22 mouse cellular contexts compared by ENCODE assay signal in genomic region chr12:37883781-37884180, GRCm38 (mm10).
DNase-seq lines count a peak whose midpoint lies in the region; ATAC-seq and TF ChIP-seq lines count a peak whose summit lies in the region.
"Had no signal": no experiment of that assay in that cellular context is flagged by ENCODE, and none has a peak within 500 bp of the region (broad histone marks: within the 10 kb centered on the region; RNA-seq: fewer than 3 reads in every experiment).

No protein-coding gene starts in this region.

- no peaks in the 10 kb centered on the region for H3K27me3 ChIP-seq in forebrain, embryonic 14.5 days (replicated peaks; ENCODE audit: control insufficient read depth, insufficient read depth, low read length)
- H3K27me3 ChIP-seq in forebrain, embryonic 10.5 days (ENCODE audit: poor library complexity, severe bottlenecking), result peaks cover 20% of the 10 kb centered on the region
- no peaks in the 10 kb centered on the region for H3K27me3 ChIP-seq in lung, embryonic 14.5 days (ENCODE audit: insufficient read depth, low read length)
- no peaks in the 10 kb centered on the region for H3K27me3 ChIP-seq in hindbrain, embryonic 16.5 days (replicated peaks; ENCODE audit: control insufficient read depth, insufficient read depth, low read length)
- H3K27me3 ChIP-seq: forebrain, embryonic 15.5 days; limb, embryonic 15.5 days; midbrain, embryonic 12.5 days had no signal

- intact Hi-C loops in gastrocnemius, postnatal 36 days (cut with DNase I), result no loop called here

- no peak overlapping the region for H3K4me3 ChIP-seq in forebrain, embryonic 14.5 days (ENCODE audit: low read depth, low read length)
- no peak overlapping the region for H3K4me3 ChIP-seq in forebrain, embryonic 10.5 days
- H3K4me3 ChIP-seq in lung, embryonic 14.5 days (ENCODE audit: low read depth, low read length), result no peak overlapping the region
- no peak overlapping the region for H3K4me3 ChIP-seq in hindbrain, embryonic 16.5 days (ENCODE audit: low read length)
- H3K4me3 ChIP-seq: embryonic facial prominence, embryonic 13.5 days; forebrain, embryonic 15.5 days; heart, embryonic 10.5 days; hindbrain, embryonic 10.5 days; left cerebral cortex, adult 2 months; limb, embryonic 15.5 days; midbrain, embryonic 12.5 days had no signal

- WGBS in forebrain, embryonic 14.5 days, result 50% methylated on average over 4 of the region's 4 CpGs
- WGBS in forebrain, embryonic 10.5 days, result 86% methylated on average over 4 of the region's 4 CpGs
- WGBS in lung, embryonic 14.5 days, result 30% methylated on average over 4 of the region's 4 CpGs
- 74% methylated on average over 4 of the region's 4 CpGs for WGBS in hindbrain, embryonic 16.5 days

- no peak overlapping the region for H3K9ac ChIP-seq in forebrain, embryonic 14.5 days (ENCODE audit: low read length)
- H3K9ac ChIP-seq in lung, embryonic 14.5 days, result no peak overlapping the region
- H3K9ac ChIP-seq in hindbrain, embryonic 16.5 days (ENCODE audit: low read depth, low read length), result no peak overlapping the region
- H3K9ac ChIP-seq: embryonic facial prominence, embryonic 13.5 days; forebrain, embryonic 15.5 days; limb, embryonic 15.5 days; midbrain, embryonic 12.5 days had no signal

- no peak overlapping the region for H3K4me2 ChIP-seq in forebrain, embryonic 14.5 days (ENCODE audit: low read length)
- H3K4me2 ChIP-seq in lung, embryonic 14.5 days, result no peak overlapping the region
- no peak overlapping the region for H3K4me2 ChIP-seq in hindbrain, embryonic 16.5 days (ENCODE audit: low read length)
- H3K4me2 ChIP-seq: embryonic facial prominence, embryonic 13.5 days; forebrain, embryonic 15.5 days; limb, embryonic 15.5 days; midbrain, embryonic 12.5 days had no signal

- ATAC-seq in forebrain, embryonic 14.5 days, result no peak
- peak; percentile 29; the same call in 1 of the 2 replicates for ATAC-seq in lung, embryonic 14.5 days (ENCODE audit: insufficient read depth)
- ATAC-seq in hindbrain, embryonic 16.5 days, result no peak
- ATAC-seq: activated CD4-positive, CD25-positive, alpha-beta regulatory T cell, adult 4 months; forebrain, embryonic 15.5 days; hindbrain, postnatal 0 days; intestine, embryonic 16.5 days had no signal

- TF ChIP-seq CTCF in lung, embryonic 14.5 days (IDR thresholded peaks at IDR 0.05; ENCODE audit: low read depth), result no peak

- peak; percentile 19 for DNase-seq in forebrain, embryonic 14.5 days (ENCODE audit: low spot score)
- DNase-seq in forebrain, embryonic 10.5 days (ENCODE audit: extremely low spot score, low spot score), result no peak
- peak; percentile 84 for DNase-seq in lung, embryonic 14.5 days
- DNase-seq in lung, postnatal 25 days (ENCODE audit: low spot score), result no peak
- DNase-seq in NIH3T3 (ENCODE audit: low read depth), result peak; percentile 6
- peak; percentile 24 for DNase-seq in lung, postnatal 10 days
- DNase-seq in gastrocnemius, postnatal 36 days, result no peak
- DNase-seq: adrenal gland, postnatal 14 days; kidney, postnatal 36 days; layer of hippocampus, adult 9-11 months; thymus, postnatal 4 days had no signal

- H3K9me3 ChIP-seq in forebrain, embryonic 14.5 days (replicated peaks; ENCODE audit: control insufficient read depth, low read length), result no peaks in the 10 kb centered on the region
- H3K9me3 ChIP-seq in forebrain, embryonic 10.5 days, result no peaks in the 10 kb centered on the region
- H3K9me3 ChIP-seq in lung, embryonic 14.5 days (ENCODE audit: low read depth, low read length), result no peaks in the 10 kb centered on the region
- H3K9me3 ChIP-seq in hindbrain, embryonic 16.5 days (ENCODE audit: control insufficient read depth, low read length), result no peaks in the 10 kb centered on the region
- H3K9me3 ChIP-seq: embryonic facial prominence, embryonic 13.5 days; forebrain, embryonic 15.5 days; heart, embryonic 10.5 days; hindbrain, embryonic 10.5 days; limb, embryonic 15.5 days; midbrain, embryonic 12.5 days had no signal

- H3K4me1 ChIP-seq in forebrain, embryonic 14.5 days (ENCODE audit: control insufficient read depth, insufficient read depth, low read length), result 0 out of 2 replicates have a peak, but pooled peaks cover 3% of the 10 kb centered on the region
- H3K4me1 ChIP-seq in forebrain, embryonic 10.5 days, result peaks cover 17% of the 10 kb centered on the region
- peaks cover 7% of the 10 kb centered on the region; the same call in 1 of the 2 replicates for H3K4me1 ChIP-seq in lung, embryonic 14.5 days (ENCODE audit: insufficient read depth)
- H3K4me1 ChIP-seq in hindbrain, embryonic 16.5 days (ENCODE audit: control insufficient read depth, insufficient read depth, low read depth, low read length), result no peaks in the 10 kb centered on the region; the same call in 1 of the 2 replicates
- H3K4me1 ChIP-seq: heart, embryonic 10.5 days had no signal

- H3K36me3 ChIP-seq in forebrain, embryonic 14.5 days (ENCODE audit: control insufficient read depth, insufficient read depth, low read length), result no peaks in the 10 kb centered on the region
- no peaks in the 10 kb centered on the region for H3K36me3 ChIP-seq in forebrain, embryonic 10.5 days (replicated peaks)
- no peaks in the 10 kb centered on the region for H3K36me3 ChIP-seq in lung, embryonic 14.5 days (ENCODE audit: insufficient read depth)
- H3K36me3 ChIP-seq in hindbrain, embryonic 16.5 days (ENCODE audit: control insufficient read depth, insufficient read depth, low read length), result no peaks in the 10 kb centered on the region
- H3K36me3 ChIP-seq: embryonic facial prominence, embryonic 13.5 days; forebrain, embryonic 15.5 days; heart, embryonic 10.5 days; hindbrain, embryonic 10.5 days; limb, embryonic 15.5 days; midbrain, embryonic 12.5 days had no signal

- no peak overlapping the region for H3K27ac ChIP-seq in forebrain, embryonic 14.5 days (ENCODE audit: low read depth, low read length)
- H3K27ac ChIP-seq in forebrain, embryonic 10.5 days, result no peak overlapping the region
- no peak overlapping the region for H3K27ac ChIP-seq in lung, embryonic 14.5 days (ENCODE audit: low read depth)
- no peak overlapping the region for H3K27ac ChIP-seq in hindbrain, embryonic 16.5 days (ENCODE audit: low read depth, low read length)
- H3K27ac ChIP-seq: embryonic facial prominence, embryonic 13.5 days; forebrain, embryonic 15.5 days; heart, embryonic 10.5 days; hindbrain, embryonic 10.5 days; hindbrain, postnatal 0 days; left cerebral cortex, adult 2 months; limb, embryonic 15.5 days; midbrain, embryonic 12.5 days had no signal

Comparison
In these comparisons a context has a peak if more than half of its experiments do, and no peak if none do; other contexts are left out.
1. DNase-seq: peak in forebrain, embryonic 14.5 days (single experiment), lung, embryonic 14.5 days (single experiment), NIH3T3 (single experiment) and lung, postnatal 10 days (single experiment); none in forebrain, embryonic 10.5 days (single experiment), lung, postnatal 25 days (single experiment) and gastrocnemius, postnatal 36 days (0 of 2).